Mouse (Mus musculus): ENCODE measurements around the gene Kcnk13.

DNA sequence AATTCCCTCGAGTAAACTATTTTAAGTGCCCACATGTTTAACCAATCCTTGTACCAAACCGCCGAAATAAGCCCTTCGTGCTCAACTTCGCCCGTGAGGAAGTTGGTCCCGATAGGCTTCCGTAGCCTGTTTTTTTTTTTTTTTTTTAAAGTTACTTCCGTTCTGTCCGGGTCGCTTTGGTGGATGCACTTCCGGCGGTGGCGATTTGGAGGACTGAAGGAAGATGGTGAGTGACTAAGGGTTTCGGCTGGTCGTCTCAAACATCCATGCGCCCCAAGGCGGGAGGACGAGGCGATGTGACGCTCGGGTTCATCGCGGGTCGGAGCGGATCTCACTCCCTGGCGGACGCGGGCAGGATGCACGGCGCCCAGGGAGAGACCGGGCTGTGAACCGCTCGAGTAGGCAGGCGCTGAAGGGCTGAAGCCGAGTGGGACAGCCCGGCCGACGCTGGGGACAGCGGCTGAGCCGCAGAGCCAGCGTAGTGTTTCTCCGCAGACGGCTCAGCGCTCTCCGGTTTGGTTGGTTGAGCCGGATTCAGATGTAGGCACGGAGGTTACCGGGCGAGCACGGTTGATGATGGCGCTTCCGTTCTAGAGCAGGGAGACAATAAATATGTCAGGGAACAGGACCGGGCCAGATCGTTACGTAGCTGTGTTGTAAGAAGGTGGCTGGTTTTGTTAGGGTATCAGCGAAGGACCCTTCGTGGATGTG is 145.8 kb downstream of the Kcnk13 start, which contains the start of gene Psmc1:
- TF ChIP-seq CTCF (conservative IDR thresholded peaks at IDR 0.05; ENCODE audit: low read length) (no peak), POU5F1 (IDR thresholded peaks at IDR 0.05; ENCODE audit: borderline replicate concordance, low read length) (no peak), NANOG (IDR thresholded peaks at IDR 0.05; ENCODE audit: borderline replicate concordance, low read length) (no peak)

All from E14TG2a.4 (cell line).